Mouse (Mus musculus) C2C12 (cell line): ENCODE results near the gene Pigu.

ENCODE experiments used
- CTCF ChIP-seq: IDR thresholded peaks from one replicate; pipeline ENCODE4 v1.5.1; 2011; ENCODE audit not compliant: control insufficient read depth, insufficient read depth, insufficient read length
- MAX ChIP-seq: IDR thresholded peaks from one replicate; pipeline ENCODE4 v1.6.1; 2011; ENCODE audit warnings: mild to moderate bottlenecking, control low read depth
- USF1 ChIP-seq: IDR thresholded peaks from one replicate; pipeline ENCODE4 v1.6.1; 2011; ENCODE audit warnings: low read depth, mild to moderate bottlenecking, control low read depth, moderate library complexity

- no peak for TF ChIP-seq CTCF
- TF ChIP-seq MAX = no peak
- TF ChIP-seq USF1 = no peak
Observed at GRCm38 (mm10) chr2:155374521-155374920, 17.3 kb upstream of the Pigu start.
